Mouse (Mus musculus) stomach, postnatal 0 days (tissue): Measurements from ENCODE around the gene Ncoa3. TPM values are rescaled to one million over a fixed set of nuclear protein-coding genes. Genes with fewer than 3 reads are reported as not detected.
A peak's percentile ranks its signal among the peaks of the same experiment; 100 is the strongest.

Source experiments
- ATAC-seq: fragments of 200-750 bp; cut with Nextera tagmentation; 2 replicates; pipeline ENCODE4 v1.8.0; 2017; ENCODE audit not compliant: low FRiP score, low TSS enrichment
- DNase-seq: peaks from one replicate; pipeline ENCODE4 v3.0.0-alpha.2; 2016; ENCODE audit warnings: low spot score
- H3K27ac ChIP-seq: fragments of 300-500 bp; sonication (generic); replicated peaks from 2 replicates; pipeline ENCODE4 v1.5.1; 2014; ENCODE audit warnings: mild to moderate bottlenecking, control low read depth
- H3K27me3 ChIP-seq: fragments of 300-500 bp; sonication (generic); 2 replicates; pipeline ENCODE4 v1.6.1; 2014; ENCODE audit warnings: low read length; ENCODE audit not compliant: control insufficient read depth, insufficient read depth
- H3K36me3 ChIP-seq: fragments of 300-500 bp; sonication (generic); 2 replicates; pipeline ENCODE4 v1.6.1; 2014; ENCODE audit warnings: low read length, mixed read lengths; ENCODE audit not compliant: control insufficient read depth, insufficient read depth
- H3K4me1 ChIP-seq: fragments of 300-500 bp; sonication (generic); replicated peaks from 2 replicates; pipeline ENCODE4 v1.6.1; 2014; ENCODE audit warnings: antibody characterized with exemption; ENCODE audit not compliant: control insufficient read depth, insufficient read depth
- H3K4me2 ChIP-seq: fragments of 300-500 bp; sonication (generic); replicated peaks from 2 replicates; pipeline ENCODE4 v1.6.1; 2014; ENCODE audit warnings: low read depth, mild to moderate bottlenecking, control low read depth, moderate library complexity
- H3K4me3 ChIP-seq: fragments of 300-500 bp; sonication (generic); 2 replicates; pipeline ENCODE4 v1.5.1; 2014; ENCODE audit warnings: low read depth, low read length, control low read depth
- H3K9ac ChIP-seq: fragments of 300-500 bp; sonication (generic); 2 replicates; pipeline ENCODE4 v1.6.1; 2014; ENCODE audit warnings: mild to moderate bottlenecking, low read length, control low read depth, mixed read lengths
- H3K9me3 ChIP-seq: fragments of 300-500 bp; sonication (generic); 2 replicates; pipeline ENCODE4 v1.6.1; 2016; ENCODE audit warnings: low read length; ENCODE audit not compliant: control insufficient read depth
- CTCF ChIP-seq: IDR thresholded peaks from 2 replicates; pipeline ENCODE4 v1.5.1; 2016; ENCODE audit warnings: antibody characterized with exemption, low read depth, mild to moderate bottlenecking, moderate library complexity
- EP300 ChIP-seq: optimal IDR thresholded peaks from 2 replicates; pipeline ENCODE3; 2016; ENCODE audit warnings: antibody characterized with exemption
- WGBS: fragments of 180-500 bp; shearing (Covaris S2); extraction: QIAGEN DNeasy Blood & Tissue Kit; methylation state at CpG from one replicate; pipeline ENCODE4 v1.1.7; 2014; 5-methylcytosine and 5-hydroxymethylcytosine counted together
- polyA plus RNA-seq: library from polyadenylated mRNA; unstranded; fragments of >200 nt; fragmentation: Nextera tagmentation; extraction: Ambion mirVana; gene quantifications from 2 replicates; pipeline ENCODE4 v1.2.1, GENCODE M21; 2015

The Ncoa3 gene
- polyA plus RNA-seq, 1 experiment from 2014 or later: 7.5 TPM

DNA sequence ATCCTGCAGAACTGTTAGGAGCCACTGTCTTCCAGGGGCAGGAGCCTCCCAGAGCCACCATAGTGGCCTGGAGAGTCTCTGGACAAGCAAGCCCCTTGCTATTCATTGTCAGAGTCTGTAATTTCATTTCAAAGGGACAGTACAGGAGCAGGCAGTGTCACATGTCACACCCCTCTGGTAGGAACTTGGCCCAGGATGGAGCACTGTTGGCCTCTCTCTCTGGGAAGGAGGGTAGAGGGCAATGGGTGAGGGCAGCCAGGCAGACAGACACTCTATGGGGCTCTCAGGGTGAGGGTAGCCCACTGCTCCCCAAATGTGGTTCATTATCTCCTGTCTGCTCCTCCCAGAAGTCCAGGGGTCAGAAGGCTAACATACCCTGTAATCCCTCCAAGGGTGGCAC, 99.2 kb downstream of the Ncoa3 start:
- H3K36me3 ChIP-seq: peaks cover 2% of the 10 kb centered on the region; the same call in 1 of the 2 replicates
- H3K9ac ChIP-seq: no peak overlapping the region
- H3K4me3 ChIP-seq: no peak overlapping the region
- no peak for ATAC-seq
- TF ChIP-seq EP300 (no peak), CTCF (no peak)
- H3K4me2 ChIP-seq: no peak overlapping the region
- no peak for DNase-seq
- H3K4me1 ChIP-seq: 0 out of 2 replicates have a peak, but pooled peaks cover 3% of the 10 kb centered on the region
- no peaks in the 10 kb centered on the region for H3K9me3 ChIP-seq
- no peaks in the 10 kb centered on the region for H3K27me3 ChIP-seq
- no peak overlapping the region for H3K27ac ChIP-seq

DNA sequence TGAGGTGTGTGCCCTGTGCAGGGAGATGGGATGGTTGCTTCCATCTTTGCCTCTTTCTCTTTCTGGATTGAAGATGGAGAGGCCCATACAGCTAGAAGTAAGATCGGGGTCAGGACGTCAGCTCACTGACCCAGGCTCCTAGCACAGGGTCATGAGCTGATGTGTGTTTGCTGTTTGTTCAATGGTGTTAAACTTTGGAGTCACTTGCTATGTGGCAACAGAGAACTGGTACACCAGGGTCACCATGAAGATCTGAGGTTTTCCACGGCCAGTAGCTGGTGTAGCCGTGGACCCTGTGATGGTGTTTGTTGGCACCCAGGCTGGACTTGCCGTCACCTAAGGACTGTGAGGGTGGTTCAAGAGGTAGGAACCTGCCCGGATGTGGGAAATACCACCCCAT, 100.0 kb downstream of the Ncoa3 start:
- WGBS: 88% methylated on average over 6 of the region's 6 CpGs
- peaks cover 2% of the 10 kb centered on the region; the same call in 1 of the 2 replicates for H3K36me3 ChIP-seq

DNA sequence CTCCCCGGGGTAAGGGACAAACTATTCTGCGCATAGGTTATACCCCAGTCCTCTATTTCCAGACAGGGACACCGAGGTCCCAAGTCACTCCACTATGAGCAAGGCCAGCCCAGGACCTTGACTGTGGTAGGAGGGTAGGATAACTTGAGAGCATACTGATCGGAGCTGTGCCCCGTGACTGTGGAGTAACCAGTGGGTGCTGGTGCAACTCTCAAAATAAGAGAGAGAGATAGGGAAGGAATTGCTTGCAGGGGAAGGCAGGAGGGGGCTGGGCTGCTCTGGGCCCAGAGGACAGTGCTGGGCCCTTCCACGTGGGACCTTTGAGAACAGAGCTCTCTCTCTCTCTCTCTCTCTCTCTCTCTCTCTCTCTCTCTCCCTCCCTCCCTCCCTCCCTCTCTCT, 103.9 kb downstream of the Ncoa3 start:
- no peak overlapping the region for H3K27ac ChIP-seq
- DNase-seq (no peak), ATAC-seq (no peak)
- H3K4me1 ChIP-seq: no peaks in the 10 kb centered on the region
- peaks cover 2% of the 10 kb centered on the region; the same call in 1 of the 2 replicates for H3K36me3 ChIP-seq
- H3K4me2 ChIP-seq: no peak overlapping the region
- no peak overlapping the region for H3K9ac ChIP-seq
- no peaks in the 10 kb centered on the region for H3K27me3 ChIP-seq
- no peaks in the 10 kb centered on the region for H3K9me3 ChIP-seq
- TF ChIP-seq CTCF: no peak
- no peak for TF ChIP-seq EP300
- H3K4me3 ChIP-seq: no peak overlapping the region
- 96% methylated on average over 6 of the region's 6 CpGs for WGBS

More for the DNA sequence above, 100.0 kb downstream of the Ncoa3 start:
- Histone ChIP-seq H3K4me1 (0 out of 2 replicates have a peak, but pooled peaks cover 3% of the 10 kb centered on the region), H3K27ac (no peak overlapping the region), H3K4me3 (no peak overlapping the region), H3K27me3 (no peaks in the 10 kb centered on the region), H3K9me3 (no peaks in the 10 kb centered on the region), H3K9ac (no peak overlapping the region), H3K4me2 (no peak overlapping the region)
- TF ChIP-seq EP300 (no peak), CTCF (no peak)
- ATAC-seq (no peak), DNase-seq (no peak)

GRCm38 (mm10) chr2:166096834-166097233, 104.4 kb downstream of the Ncoa3 start:
- H3K9ac ChIP-seq: no peak overlapping the region
- no peaks in the 10 kb centered on the region for H3K27me3 ChIP-seq
- H3K27ac ChIP-seq: no peak overlapping the region
- DNase-seq: no peak
- H3K4me3 ChIP-seq: no peak overlapping the region
- no peak overlapping the region for H3K4me2 ChIP-seq
- no peaks in the 10 kb centered on the region for H3K4me1 ChIP-seq
- WGBS: 100% methylated on average over 1 of the region's 1 CpGs
- no peak for ATAC-seq
- peaks cover 2% of the 10 kb centered on the region; the same call in 1 of the 2 replicates for H3K36me3 ChIP-seq
- H3K9me3 ChIP-seq: no peaks in the 10 kb centered on the region
- TF ChIP-seq EP300 (no peak), CTCF (peak; percentile 32)

DNA sequence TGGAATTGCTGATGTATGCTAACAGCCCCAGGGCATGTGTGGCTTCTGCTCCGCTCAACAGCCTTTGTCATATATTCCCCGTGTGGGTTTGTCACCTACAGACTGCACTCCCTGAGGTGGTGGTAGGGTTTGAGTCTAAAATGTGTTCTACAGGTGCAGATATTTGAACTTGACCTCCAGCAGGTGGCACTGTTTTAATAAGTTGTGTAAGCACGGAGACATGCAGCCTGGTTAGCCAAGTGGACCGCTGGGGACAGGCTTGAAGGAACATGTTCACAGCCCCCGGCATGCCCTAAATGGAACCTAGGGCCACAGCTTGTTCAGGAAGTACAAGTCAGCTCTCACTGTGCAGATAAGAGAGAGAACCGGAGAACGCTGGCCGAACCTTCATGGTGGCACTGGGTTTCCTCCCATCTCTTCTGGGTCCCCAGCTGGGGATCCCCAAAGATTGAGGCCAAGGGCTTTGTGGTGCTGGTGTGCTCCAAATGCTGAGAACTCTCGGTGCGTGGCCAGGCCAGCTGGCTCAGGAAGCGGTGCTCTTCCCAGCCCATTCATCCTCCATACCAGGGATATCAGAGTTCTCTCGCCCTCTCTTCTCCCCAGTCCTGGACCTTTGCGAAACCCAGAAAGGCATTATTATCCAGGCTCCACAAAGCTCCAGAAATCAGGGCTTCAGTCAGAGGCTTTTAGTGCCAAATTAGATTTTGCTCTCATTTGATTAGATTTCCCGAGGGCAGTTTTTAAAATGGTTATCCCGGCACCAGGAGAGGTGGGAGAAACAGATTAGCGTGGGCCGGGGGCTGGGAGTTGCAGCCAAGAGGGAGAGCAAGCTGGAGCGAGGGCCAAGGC, 105.2 kb downstream of the Ncoa3 start:
- H3K27me3 ChIP-seq: no peaks in the 10 kb centered on the region
- ATAC-seq (no peak), DNase-seq (no peak)
- 75% methylated on average over 18 of the region's 18 CpGs for WGBS
- TF ChIP-seq EP300 (no peak), CTCF (peak; percentile 66)
- no peak overlapping the region for H3K4me2 ChIP-seq
- H3K27ac ChIP-seq: no peak overlapping the region
- no peaks in the 10 kb centered on the region for H3K9me3 ChIP-seq
- peaks cover 2% of the 10 kb centered on the region; the same call in 1 of the 2 replicates for H3K36me3 ChIP-seq
- H3K4me3 ChIP-seq: no peak overlapping the region
- no peak overlapping the region for H3K9ac ChIP-seq
- H3K4me1 ChIP-seq: no peaks in the 10 kb centered on the region

- Histone ChIP-seq H3K4me1 (no peaks in the 10 kb centered on the region), H3K27me3 (no peaks in the 10 kb centered on the region), H3K36me3 (peaks cover under 1% of the 10 kb centered on the region; the same call in 1 of the 2 replicates), H3K9ac (no peak overlapping the region), H3K4me3 (no peak overlapping the region), H3K9me3 (no peaks in the 10 kb centered on the region), H3K4me2 (no peak overlapping the region), H3K27ac (no peak overlapping the region)
- TF ChIP-seq EP300: no peak
- TF ChIP-seq CTCF: no peak
- WGBS: 73% methylated on average over 15 of the region's 15 CpGs
- DNase-seq (no peak), ATAC-seq (no peak)
Observed at GRCm38 (mm10) chr2:166098292-166098933, 106.0 kb downstream of the Ncoa3 start.
